Mouse (Mus musculus): ENCODE measurements at regions not wholly inside any gene's neighbourhood (a gene's known extent, or its start where the extent isn't known, plus 50 kb on each side); places are given as distances from the start of the nearest gene placed in this dataset.

DNA sequence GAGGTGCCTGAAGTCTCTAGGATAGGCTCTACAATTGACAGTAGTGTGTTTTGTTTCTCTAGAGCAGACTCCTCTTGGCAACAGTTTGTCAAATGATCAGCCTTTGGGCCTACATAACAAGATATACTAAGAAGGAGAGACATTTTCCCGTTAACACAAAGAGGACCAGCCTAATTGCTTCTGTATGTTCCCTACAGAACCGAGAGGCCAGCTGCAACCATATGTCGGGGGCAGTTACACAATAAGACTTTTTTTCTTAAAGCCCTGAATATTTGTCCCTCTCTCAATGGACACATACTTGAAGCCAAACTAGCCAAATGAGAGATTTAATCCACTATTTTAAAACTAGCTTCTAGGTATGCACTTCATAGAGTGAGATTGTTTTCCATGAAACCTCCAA is 226.5 kb upstream of the Tox3 start:
- no peak for TF ChIP-seq CTCF (IDR thresholded peaks at IDR 0.05; ENCODE audit: low read depth)
- no peak for TF ChIP-seq EP300 (IDR thresholded peaks at IDR 0.05; ENCODE audit: low read depth)

Data from heart, postnatal 0 days (tissue).